Mouse (Mus musculus) olfactory bulb, adult 2 months (tissue): ENCODE results near the gene Pop7. TPM values are rescaled to one million over a fixed set of nuclear protein-coding genes. Genes with fewer than 3 reads are reported as not detected.

Source experiments
- H3K27ac ChIP-seq: fragments of 200-500 bp; 2 replicates; pipeline ENCODE4 v1.5.1; 2012; ENCODE audit warnings: low read depth, low read length; ENCODE audit not compliant: insufficient read depth
- H3K4me1 ChIP-seq: fragments of 200-500 bp; 2 replicates; pipeline ENCODE4 v1.6.1; 2012; ENCODE audit warnings: low read length; ENCODE audit not compliant: control insufficient read depth, insufficient read depth
- H3K4me3 ChIP-seq: fragments of 200-500 bp; 2 replicates; pipeline ENCODE4 v1.5.1; 2012; ENCODE audit warnings: mild to moderate bottlenecking, low read depth, low read length, moderate library complexity; ENCODE audit not compliant: insufficient read depth
- CTCF ChIP-seq: fragments of 200-500 bp; IDR thresholded peaks from 2 replicates; pipeline ENCODE4 v1.5.1; 2012; ENCODE audit warnings: low read depth, mild to moderate bottlenecking, low read length, moderate library complexity; ENCODE audit not compliant: insufficient read depth
- POLR2A ChIP-seq: fragments of 200-500 bp; IDR thresholded peaks from 2 replicates; pipeline ENCODE4 v1.6.1; 2012; ENCODE audit warnings: mild to moderate bottlenecking, low read depth, low read length, moderate library complexity; ENCODE audit not compliant: insufficient read depth
- WGBS: fragments of 180-500 bp; shearing (Covaris S2); methylation state at CpG from one replicate; pipeline ENCODE4 v1.1.7; 2018; 5-methylcytosine and 5-hydroxymethylcytosine counted together
- polyA plus RNA-seq: library from polyadenylated mRNA; stranded (reverse); fragments of >200 nt; gene quantifications from 2 replicates; pipeline ENCODE4 v1.2.4, GENCODE M21; 2012; ENCODE audit warnings: low replicate concordance; ENCODE audit not compliant: missing spikeins, insufficient read depth, insufficient read length

Gene Pop7
- polyA plus RNA-seq, 1 experiment, result not detected

GRCm38 (mm10) chr5:137455206-137455605, 47.1 kb downstream of the Pop7 start:
- H3K27ac ChIP-seq, result no peak overlapping the region
- no peak overlapping the region for H3K4me3 ChIP-seq
- 85% methylated on average over 6 of the region's 6 CpGs for WGBS
- TF ChIP-seq POLR2A, result no peak
- no peak for TF ChIP-seq CTCF
- no peaks in the 10 kb centered on the region for H3K4me1 ChIP-seq

Other genes with a start within 250 kb of the Pop7 start
- not detected in 2 replicates for gene Ache, start 215.0 kb downstream of the Pop7 start, polyA plus RNA-seq
- gene Ufsp1, start 207.9 kb downstream of the Pop7 start, polyA plus RNA-seq, result not detected in 2 replicates
- 488 TPM in 1 of 2 replicates, not detected in the other for gene Srrt, start 194.8 kb downstream of the Pop7 start, polyA plus RNA-seq
- not detected in 2 replicates for gene Trip6, start 188.1 kb downstream of the Pop7 start, polyA plus RNA-seq
- not detected in 2 replicates for gene Slc12a9, start 168.9 kb downstream of the Pop7 start, polyA plus RNA-seq
- gene Ephb4, start 152.4 kb downstream of the Pop7 start, polyA plus RNA-seq, result not detected in 2 replicates
- gene Zan, start 25.5 kb downstream of the Pop7 start, polyA plus RNA-seq, result not detected in 2 replicates
- not detected in 2 replicates for gene Gigyf1, start 16.0 kb upstream of the Pop7 start, polyA plus RNA-seq
- gene Epo, start 30.7 kb upstream of the Pop7 start, polyA plus RNA-seq, result not detected in 2 replicates
- gene Gnb2, start 31.0 kb upstream of the Pop7 start, polyA plus RNA-seq, result not detected in 2 replicates
- not detected in 2 replicates for gene Actl6b, start 51.0 kb upstream of the Pop7 start, polyA plus RNA-seq
- gene Tfr2, start 67.3 kb upstream of the Pop7 start, polyA plus RNA-seq, result not detected in 2 replicates
- not detected in 2 replicates for gene Mospd3, start 98.5 kb upstream of the Pop7 start, polyA plus RNA-seq
- gene Pcolce, start 111.3 kb upstream of the Pop7 start, polyA plus RNA-seq, result not detected in 2 replicates
- gene Fbxo24, start 126.5 kb upstream of the Pop7 start, polyA plus RNA-seq, result not detected in 2 replicates
- gene Lrch4, start 126.6 kb upstream of the Pop7 start, polyA plus RNA-seq, result not detected in 2 replicates
- not detected in 2 replicates for gene Gm20605, start 126.7 kb upstream of the Pop7 start, polyA plus RNA-seq
- not detected in 2 replicates for gene Sap25, start 138.8 kb upstream of the Pop7 start, polyA plus RNA-seq
- not detected in 2 replicates for gene Irs3, start 143.2 kb upstream of the Pop7 start, polyA plus RNA-seq
- not detected in 2 replicates for gene Agfg2, start 182.2 kb upstream of the Pop7 start, polyA plus RNA-seq
- not detected in 2 replicates for gene Nyap1, start 239.1 kb upstream of the Pop7 start, polyA plus RNA-seq
- 483 TPM in 1 of 2 replicates, not detected in the other for gene Tsc22d4, start 243.2 kb upstream of the Pop7 start, polyA plus RNA-seq